Mouse (Mus musculus): ENCODE data around the gene Cdc7.

GRCm38 (mm10) chr5:106991300-106991929 lies 27.3 kb downstream of the Cdc7 start:
- TF ChIP-seq CTCF (IDR thresholded peaks at IDR 0.05; ENCODE audit: low read depth, low read length) (no peak), POLR2A (IDR thresholded peaks at IDR 0.05; ENCODE audit: extremely low read depth, insufficient read depth, low read length) (no peak)

All from liver, adult 2 months (tissue).